Mouse (Mus musculus) MEL (cell line): Measurements from ENCODE around the gene Cdkn1a. TPM values are rescaled to one million over a fixed set of nuclear protein-coding genes. Genes with fewer than 3 reads are reported as not detected.

ENCODE experiments used
- DNase-seq: peaks from one replicate; pipeline ENCODE4 v3.0.0; 2011; ENCODE audit warnings: low read depth, low spot score
- H3K27ac ChIP-seq: 2 replicates; pipeline ENCODE4 v1.5.1; 2012; ENCODE audit warnings: low read depth, mild to moderate bottlenecking, control low read depth, low read length, moderate library complexity; ENCODE audit not compliant: control insufficient read depth
- H3K27me3 ChIP-seq, 2 experiments: fragments of 150-350 bp in 1 of 2; sonication (generic) in 1 of 2; 2 replicates each; pipeline ENCODE4 v1.6.1; 2012; ENCODE audit warnings: low read length in 2 of 2, mild to moderate bottlenecking in 2 of 2, improper control_type of control experiment in 1 of 2, moderate library complexity in 1 of 2; ENCODE audit not compliant: insufficient read depth in 2 of 2, control insufficient read depth in 1 of 2
- H3K36me3 ChIP-seq, 2 experiments: 2 replicates each; pipeline ENCODE4 v1.6.1; 2012 to 2014; ENCODE audit warnings: low read length in 2 of 2, improper control_type of control experiment in 1 of 2, inconsistent platforms in 1 of 2, mild to moderate bottlenecking in 1 of 2; ENCODE audit not compliant: insufficient read depth in 2 of 2, control insufficient read depth in 1 of 2
- H3K4me1 ChIP-seq, 2 experiments: fragments of 150-350 bp in 1 of 2; sonication (generic) in 1 of 2; 2 replicates each; pipeline ENCODE4 v1.6.1; 2012; ENCODE audit warnings: low read length in 2 of 2, improper control_type of control experiment in 1 of 2, mild to moderate bottlenecking in 1 of 2; ENCODE audit not compliant: insufficient read depth in 2 of 2, control insufficient read depth in 1 of 2
- H3K4me3 ChIP-seq, 2 experiments: fragments of 150-350 bp in 1 of 2; sonication (generic) in 1 of 2; 2 replicates each; pipeline ENCODE4 v1.5.1; 2012; ENCODE audit warnings: low read depth in 2 of 2, low read length in 2 of 2, mild to moderate bottlenecking in 2 of 2, moderate library complexity in 2 of 2, control low read depth in 1 of 2, improper control_type of control experiment in 1 of 2; ENCODE audit not compliant: control insufficient read depth in 1 of 2, insufficient read depth in 1 of 2
- H3K79me2 ChIP-seq: 2 replicates; pipeline ENCODE4 v1.6.1; 2012; ENCODE audit warnings: mild to moderate bottlenecking, low read length, moderate library complexity; ENCODE audit not compliant: control insufficient read depth, poor library complexity, insufficient read depth
- H3K9ac ChIP-seq: 2 replicates; pipeline ENCODE4 v1.6.1; 2012; ENCODE audit warnings: low read depth, mild to moderate bottlenecking, control low read depth, low read length, moderate library complexity; ENCODE audit not compliant: control insufficient read depth, poor library complexity, severe bottlenecking
- H3K9me3 ChIP-seq: fragments of 150-350 bp; sonication (generic); replicated peaks from 2 replicates; pipeline ENCODE4 v1.6.1; 2012; ENCODE audit warnings: mild to moderate bottlenecking, low read length, improper control_type of control experiment, moderate library complexity; ENCODE audit not compliant: insufficient read depth
- CHD1 ChIP-seq: IDR thresholded peaks from 2 replicates; pipeline ENCODE4 v1.6.1; 2012; ENCODE audit warnings: low read depth, mild to moderate bottlenecking, inconsistent platforms, low read length, improper control_type of control experiment
- CHD2 ChIP-seq: IDR thresholded peaks from 2 replicates; pipeline ENCODE4 v1.6.1; 2011; ENCODE audit warnings: low read length, improper control_type of control experiment
- CTCF ChIP-seq, 3 experiments: IDR thresholded peaks in 2 of 3; conservative IDR thresholded peaks in 1 of 3; 2 replicates each; pipeline ENCODE4 v1.5.1; 2011 to 2012; ENCODE audit warnings: low read length in 3 of 3, low read depth in 2 of 3, mild to moderate bottlenecking in 2 of 3, improper control_type of control experiment in 1 of 3, inconsistent platforms in 1 of 3, mixed read lengths in 1 of 3, moderate library complexity in 1 of 3; ENCODE audit not compliant: control insufficient read depth in 1 of 3, insufficient read depth in 1 of 3, poor library complexity in 1 of 3, severe bottlenecking in 1 of 3
- ELF1 ChIP-seq: IDR thresholded peaks from 2 replicates; pipeline ENCODE4 v1.6.1; 2014; ENCODE audit warnings: low read depth, mild to moderate bottlenecking, inconsistent platforms, low read length, improper control_type of control experiment, moderate library complexity
- ETS1 ChIP-seq: IDR thresholded peaks from 2 replicates; pipeline ENCODE4 v1.6.1; 2012; ENCODE audit warnings: low read depth, mild to moderate bottlenecking, inconsistent platforms, low read length, improper control_type of control experiment, moderate library complexity
- GABPA ChIP-seq: IDR thresholded peaks from 2 replicates; pipeline ENCODE4 v1.6.1; 2012; ENCODE audit warnings: low read depth, mild to moderate bottlenecking, inconsistent platforms, low read length, improper control_type of control experiment, moderate library complexity
- GATA1 ChIP-seq: IDR thresholded peaks from 2 replicates; pipeline ENCODE4 v1.6.1; 2011; ENCODE audit warnings: low read depth, low read length, improper control_type of control experiment
- HCFC1 ChIP-seq: IDR thresholded peaks from 2 replicates; pipeline ENCODE4 v1.6.1; 2012; ENCODE audit warnings: low read depth, mild to moderate bottlenecking, inconsistent platforms, low read length, improper control_type of control experiment, moderate library complexity
- MAFK ChIP-seq: IDR thresholded peaks from 2 replicates; pipeline ENCODE4 v1.6.1; 2011; ENCODE audit warnings: low read depth, mild to moderate bottlenecking, low read length, improper control_type of control experiment, borderline replicate concordance
- MAX ChIP-seq: IDR thresholded peaks from 2 replicates; pipeline ENCODE4 v1.6.1; 2011; ENCODE audit warnings: low read length, improper control_type of control experiment
- MAZ ChIP-seq: IDR thresholded peaks from 2 replicates; pipeline ENCODE4 v1.6.1; 2012; ENCODE audit warnings: low read depth, mild to moderate bottlenecking, inconsistent platforms, low read length, improper control_type of control experiment
- MYB ChIP-seq: IDR thresholded peaks from 2 replicates; pipeline ENCODE4 v1.6.1; 2011; ENCODE audit warnings: mild to moderate bottlenecking, low read depth, low read length, improper control_type of control experiment
- MYC ChIP-seq: IDR thresholded peaks from 2 replicates; pipeline ENCODE4 v1.6.1; 2011; ENCODE audit warnings: low read depth, mild to moderate bottlenecking, low read length, improper control_type of control experiment, moderate library complexity
- NELFE ChIP-seq: IDR thresholded peaks from 2 replicates; pipeline ENCODE4 v1.6.1; 2011; ENCODE audit warnings: low read depth, low read length, improper control_type of control experiment
- POLR2A ChIP-seq, 2 experiments: IDR thresholded peaks; 2 replicates each; pipeline ENCODE4 v1.6.1; 2011 to 2012; ENCODE audit warnings: low read length in 2 of 2, mild to moderate bottlenecking in 2 of 2, control low read depth in 1 of 2, improper control_type of control experiment in 1 of 2, low read depth in 1 of 2, moderate library complexity in 1 of 2; ENCODE audit not compliant: control insufficient read depth in 1 of 2, insufficient read depth in 1 of 2, poor library complexity in 1 of 2
- POLR2AphosphoS2 ChIP-seq: IDR thresholded peaks from 2 replicates; pipeline ENCODE4 v1.6.1; 2011; ENCODE audit warnings: low read length, improper control_type of control experiment
- POLR2AphosphoS5 ChIP-seq: IDR thresholded peaks from 2 replicates; pipeline ENCODE4 v1.6.1; 2012; ENCODE audit warnings: low read depth, borderline replicate concordance, mild to moderate bottlenecking, inconsistent platforms, low read length, moderate library complexity, mixed read lengths
- RAD21 ChIP-seq: IDR thresholded peaks from 2 replicates; pipeline ENCODE4 v1.6.1; 2011; ENCODE audit warnings: mild to moderate bottlenecking, low read depth, low read length, improper control_type of control experiment
- SIN3A ChIP-seq: IDR thresholded peaks from 2 replicates; pipeline ENCODE4 v1.6.1; 2012; ENCODE audit warnings: low read length, improper control_type of control experiment, inconsistent platforms
- SMC3 ChIP-seq: IDR thresholded peaks from 2 replicates; pipeline ENCODE4 v1.6.1; 2011; ENCODE audit warnings: low read depth, low read length, improper control_type of control experiment
- USF1 ChIP-seq: IDR thresholded peaks from 2 replicates; pipeline ENCODE4 v1.6.1; 2014; ENCODE audit warnings: low read depth, mild to moderate bottlenecking, inconsistent platforms, low read length, improper control_type of control experiment, moderate library complexity
- ZMIZ1 ChIP-seq: IDR thresholded peaks from 2 replicates; pipeline ENCODE4 v1.6.1; 2012; ENCODE audit warnings: low read depth, mild to moderate bottlenecking, inconsistent platforms, low read length, improper control_type of control experiment, moderate library complexity
- ZNF384 ChIP-seq: IDR thresholded peaks from 2 replicates; pipeline ENCODE4 v1.6.1; 2012; ENCODE audit warnings: low read depth, mild to moderate bottlenecking, inconsistent platforms, low read length, improper control_type of control experiment
- polyA plus RNA-seq, 2 experiments: library from polyadenylated mRNA; stranded (reverse) in 1 of 2; unstranded in 1 of 2; fragments of >175 nt in 1 of 2; fragments of >200 nt in 1 of 2; gene quantifications; 2 replicates each; pipeline versions ENCODE4 v1.2.1 to v1.2.4; 2012; ENCODE audit warnings: low replicate concordance in 2 of 2, low read depth in 1 of 2; ENCODE audit not compliant: insufficient read length in 2 of 2, insufficient read depth in 1 of 2, missing spikeins in 1 of 2
- total RNA-seq: library from RNA; depleted of rRNA; stranded (reverse); fragments of 300-350 nt; gene quantifications from 2 replicates; pipeline ENCODE4 v1.2.3, GENCODE M21; 2012

The Cdkn1a gene
- total and polyA plus RNA-seq, 3 experiments: 2.0 to 21.0 TPM; not detected in 1

DNA sequence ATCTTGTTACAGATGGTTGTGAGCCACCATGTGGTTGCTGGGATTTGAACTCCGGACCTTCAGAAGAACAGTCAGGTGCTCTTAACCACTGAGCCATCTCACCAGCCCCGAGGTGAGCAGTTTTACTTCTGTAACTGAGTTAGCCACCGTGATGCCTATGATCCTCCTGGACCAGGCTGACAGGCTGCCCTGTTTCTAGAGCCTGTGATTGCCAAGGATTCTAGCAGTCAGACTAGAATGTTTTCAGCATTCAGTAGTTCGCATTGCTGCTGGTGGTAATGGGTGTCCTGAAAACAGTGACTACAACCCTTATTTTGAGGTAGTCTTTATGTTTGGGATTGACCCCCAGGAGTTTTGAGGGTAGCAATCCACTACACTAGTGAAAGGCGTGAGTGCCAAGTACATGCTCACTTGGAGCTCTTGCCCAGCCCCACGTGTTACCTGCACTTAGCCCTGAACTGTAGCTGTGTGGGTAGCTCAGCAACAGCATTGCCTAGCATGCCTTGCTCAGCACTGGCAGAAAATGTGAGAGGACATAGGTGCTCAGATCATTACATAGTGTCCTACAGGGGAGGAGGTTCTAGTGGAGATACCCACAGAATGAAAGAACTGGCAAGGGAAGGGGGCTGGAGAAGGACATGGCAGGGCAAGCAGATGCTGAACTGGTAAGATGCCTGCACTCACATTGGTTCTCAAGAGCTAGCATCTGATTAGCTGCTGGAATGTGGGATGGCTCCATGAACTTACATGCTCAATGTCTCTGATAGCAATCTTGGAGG lies 46.4 kb upstream of the Cdkn1a start:
- H3K4me3 ChIP-seq: no peak overlapping the region
- no peaks in the 10 kb centered on the region for H3K27me3 ChIP-seq
- peaks cover 36 to 40% of the 10 kb centered on the region in 2 experiments for H3K36me3 ChIP-seq
- peaks cover 11 to 17% of the 10 kb centered on the region in 2 experiments; a peak in 3 of 4 replicates for H3K4me1 ChIP-seq
- H3K9ac ChIP-seq: no peak overlapping the region
- no peak overlapping the region for H3K27ac ChIP-seq
- TF ChIP-seq NELFE (0 out of 2 replicates have a peak, but pooled peaks have one; percentile 17), MYB (no peak), ZMIZ1 (0 out of 2 replicates have a peak, but pooled peaks have one; percentile 24)
- no peaks in the 10 kb centered on the region for H3K9me3 ChIP-seq
- peaks cover 3% of the 10 kb centered on the region for H3K79me2 ChIP-seq
- no peak for DNase-seq

GRCm38 (mm10) chr17:29044925-29045319 lies 45.9 kb upstream of the Cdkn1a start:
- Histone ChIP-seq H3K9me3 (no peaks in the 10 kb centered on the region), H3K36me3 (peaks cover 31 to 36% of the 10 kb centered on the region in 2 experiments), H3K9ac (no peak overlapping the region), H3K79me2 (no peaks in the 10 kb centered on the region; the same call in 1 of the 2 replicates), H3K4me3 (no peak overlapping the region), H3K27ac (no peak overlapping the region), H3K27me3 (no peaks in the 10 kb centered on the region), H3K4me1 (peaks cover 12 to 16% of the 10 kb centered on the region in 2 experiments; a peak in 3 of 4 replicates)
- DNase-seq: peak; percentile 67
- no peak for TF ChIP-seq ELF1
- TF ChIP-seq USF1: no peak
- TF ChIP-seq GABPA: no peak
- TF ChIP-seq MYC: no peak
- peak; percentile 22; the same call in 1 of the 2 replicates for TF ChIP-seq NELFE
- TF ChIP-seq CTCF (IDR thresholded peaks at IDR 0.05 in 2 of 3, conservative IDR thresholded peaks at IDR 0.05 in 1 of 3; ENCODE audit: control insufficient read depth in 1 of 3, insufficient read depth in 1 of 3, low read depth in 2 of 3, low read length in 3 of 3, poor library complexity in 1 of 3, severe bottlenecking in 1 of 3): peak; percentile 23 to 90 (median 73); a peak in 5 of 6 replicates
- no peak for TF ChIP-seq MAZ
- TF ChIP-seq MAX: no peak
- TF ChIP-seq GATA1: no peak
- TF ChIP-seq ETS1: no peak
- TF ChIP-seq SIN3A: no peak
- TF ChIP-seq HCFC1: no peak
- TF ChIP-seq POLR2AphosphoS2: peak; percentile 73; the same call in 1 of the 2 replicates
- TF ChIP-seq CHD1: no peak
- no peak for TF ChIP-seq MAFK
- no peak for TF ChIP-seq MYB
- peak; percentile 56 for TF ChIP-seq RAD21
- TF ChIP-seq POLR2A (IDR thresholded peaks at IDR 0.05; ENCODE audit: control insufficient read depth in 1 of 2, insufficient read depth in 1 of 2, low read depth in 1 of 2, low read length in 2 of 2, poor library complexity in 1 of 2): peak in 1 of 2 experiments; percentile 10; a peak in 1 of 4 replicates
- TF ChIP-seq POLR2AphosphoS5: no peak; the same call in 1 of the 2 replicates
- no peak for TF ChIP-seq ZNF384
- TF ChIP-seq SMC3: peak; percentile 48
- TF ChIP-seq CHD2: no peak
